Mouse (Mus musculus) left cerebral cortex, adult 2 months (tissue): ENCODE measurements around the gene Car12. TPM values are rescaled to one million over a fixed set of nuclear protein-coding genes. Genes with fewer than 3 reads are reported as not detected.
"Not testable (repeated sequence)": the region's sequence is repeated elsewhere in the genome, so short reads cannot be mapped to it uniquely, and the experiment has no call there.

Experiments
- DNase-seq, 2 experiments: peaks; one replicate each; pipeline ENCODE4 v3.0.0; 2021 to 2022; ENCODE audit warnings: low spot score in 2 of 2, mixed read lengths in 1 of 2; ENCODE audit errors: extremely low spot score in 1 of 2
- H3K27ac ChIP-seq: fragments of 200-600 bp; 2 replicates; pipeline ENCODE4 v1.8.1; 2022
- H3K4me3 ChIP-seq: fragments of 200-600 bp; 2 replicates; pipeline ENCODE4 v1.8.1; 2022
- CTCF ChIP-seq: fragments of 200-600 bp; IDR thresholded peaks from 2 replicates; pipeline ENCODE4 v1.8.1; 2022; ENCODE audit warnings: antibody characterized with exemption, mild to moderate bottlenecking, moderate library complexity
- intact Hi-C: fragments of 180-260 bp; cut with DNase I; formaldehyde crosslinking; loops from one replicate; pipeline ENCODE4 v1.15.1; 2025
- total RNA-seq, 2 experiments: library from RNA; stranded (reverse); gene quantifications; 2 replicates each; pipeline ENCODE4 v1.2.3; 2021

Car12 gene
- total RNA-seq, 2 experiments from 2014 or later, result 17.4 to 19.2 TPM

- Histone ChIP-seq H3K4me3 (no peak overlapping the region), H3K27ac (no peak overlapping the region)
- no peak for DNase-seq
- TF ChIP-seq CTCF, result no peak
- intact Hi-C loops, result no loop called here
Observed at GRCm38 (mm10) chr9:66736016-66736415, 22.5 kb downstream of the Car12 start.

DNA sequence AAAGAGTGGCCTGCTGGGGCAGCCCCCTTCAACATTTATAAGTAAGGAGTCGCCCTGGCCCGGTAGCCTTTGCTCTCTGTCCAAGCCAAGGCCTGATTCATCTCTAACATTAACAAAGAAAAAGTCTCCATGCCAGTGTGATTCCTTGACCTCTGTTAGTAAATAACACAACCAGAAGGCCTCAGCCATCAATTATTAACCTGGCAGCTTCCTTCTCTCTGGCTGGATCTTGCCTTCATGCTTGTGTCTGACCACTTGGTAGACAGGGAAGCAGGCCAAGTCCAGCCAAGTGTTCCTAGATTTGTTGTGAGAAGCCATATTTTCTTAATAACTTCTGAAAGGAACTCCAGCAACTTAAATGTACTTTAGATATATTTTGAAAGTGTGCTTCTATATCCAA, 23.1 kb downstream of the Car12 start:
- no peak overlapping the region for H3K4me3 ChIP-seq
- no peak overlapping the region for H3K27ac ChIP-seq
- DNase-seq, result no peak
- TF ChIP-seq CTCF, result no peak
- intact Hi-C loops, result no loop called here

DNA sequence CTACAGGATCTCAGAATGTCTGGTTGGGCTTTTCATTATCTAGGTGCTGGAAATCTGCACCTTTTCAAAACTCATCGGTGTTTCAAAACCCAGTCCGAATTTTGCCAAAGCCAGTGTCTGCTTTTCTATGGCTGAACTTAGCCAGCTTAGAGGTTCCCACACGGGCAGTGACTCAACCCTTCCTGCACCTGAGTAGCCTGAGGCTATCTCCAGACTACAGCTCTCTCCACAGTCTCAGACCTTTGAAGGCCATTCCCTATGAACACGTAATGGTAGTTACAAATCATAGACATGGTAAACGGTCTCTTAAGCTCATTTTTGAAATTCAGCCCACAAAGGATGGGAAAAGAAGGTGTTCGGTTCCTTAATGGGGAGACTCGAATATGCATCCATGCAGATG, 26.0 kb downstream of the Car12 start:
- Histone ChIP-seq H3K4me3 (no peak overlapping the region), H3K27ac (no peak overlapping the region)
- no peak for DNase-seq
- intact Hi-C loops, result no loop called here
- TF ChIP-seq CTCF, result no peak

DNA sequence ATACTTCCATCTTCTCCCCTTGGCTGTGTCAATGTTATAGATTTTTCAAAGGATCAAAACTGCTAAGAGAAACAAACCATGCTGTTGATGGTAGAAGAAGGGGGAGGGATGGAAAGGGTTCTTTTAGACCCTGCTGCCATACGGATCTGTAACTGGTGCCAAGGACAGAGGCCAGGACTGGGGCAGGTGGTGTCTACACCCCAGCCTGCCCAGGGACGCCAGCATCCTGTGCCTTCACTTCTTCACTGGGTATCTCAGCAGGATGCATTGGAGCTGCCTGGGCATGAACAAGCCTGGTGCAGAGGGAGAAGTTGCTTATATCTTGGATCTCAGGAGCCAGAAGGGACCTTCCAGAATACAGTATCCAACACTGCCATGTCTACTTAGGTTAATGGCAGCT, 31.0 kb downstream of the Car12 start:
- no peak for DNase-seq
- intact Hi-C loops, result no loop called here
- no peak for TF ChIP-seq CTCF
- Histone ChIP-seq H3K27ac (no peak overlapping the region), H3K4me3 (no peak overlapping the region)

DNA sequence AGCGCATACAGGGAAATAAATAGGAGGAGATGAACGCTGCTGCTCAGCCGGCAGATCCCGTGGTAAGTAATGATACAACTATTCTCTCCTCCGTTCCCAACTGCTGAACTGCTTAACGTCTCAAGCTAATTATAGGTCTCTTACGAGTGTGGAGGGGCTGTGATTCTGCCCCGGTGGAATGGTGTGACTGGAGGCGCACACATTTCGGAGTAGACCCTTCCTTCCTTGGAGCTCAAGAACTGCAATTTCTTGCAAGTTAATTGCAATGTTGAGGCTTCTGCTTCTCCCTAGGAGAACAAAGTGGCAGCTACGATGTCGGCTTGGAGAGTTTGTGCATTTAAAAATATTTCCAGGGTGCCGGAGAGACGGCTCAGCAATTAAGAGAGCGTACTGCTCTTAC, 34.9 kb downstream of the Car12 start:
- intact Hi-C loops, result no loop called here
- Histone ChIP-seq H3K27ac (0 out of 2 replicates have a peak overlapping the region, but pooled peaks have one; percentile 24), H3K4me3 (peak overlapping the region; percentile 30; the same call in 1 of the 2 replicates)
- peak in 1 of 2 experiments; percentile 21 for DNase-seq
- no peak for TF ChIP-seq CTCF

DNA sequence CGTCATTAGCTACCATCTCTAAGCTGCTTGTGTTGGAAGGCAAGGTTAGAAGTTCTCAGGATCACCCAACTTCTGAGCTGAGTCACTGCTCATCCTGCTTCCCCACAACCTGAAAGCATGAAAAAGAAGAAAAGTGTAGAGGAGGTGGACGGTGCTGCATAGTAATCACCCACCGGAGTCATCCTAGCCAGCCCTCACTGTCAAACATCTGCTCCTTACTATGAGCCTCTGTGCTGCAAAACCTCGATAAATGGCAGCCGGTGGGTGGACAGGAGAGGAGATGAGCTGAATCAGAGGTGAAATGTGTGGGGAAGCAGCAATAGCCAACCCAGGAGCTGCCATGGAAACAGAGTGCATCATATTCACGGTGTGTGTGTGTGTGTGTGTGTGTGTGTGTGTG, 39.4 kb downstream of the Car12 start:
- TF ChIP-seq CTCF, result no peak
- Histone ChIP-seq H3K4me3 (no peak overlapping the region), H3K27ac (no peak overlapping the region)
- intact Hi-C loops, result no loop called here
- DNase-seq, result peak; percentile 32 to 57

- H3K4me3 ChIP-seq, result no peak overlapping the region
- H3K27ac ChIP-seq, result no peak overlapping the region
- intact Hi-C loops, result no loop called here
- TF ChIP-seq CTCF, result no peak
- DNase-seq, result no peak
Observed at GRCm38 (mm10) chr9:66760991-66761390, 47.5 kb downstream of the Car12 start.

DNA sequence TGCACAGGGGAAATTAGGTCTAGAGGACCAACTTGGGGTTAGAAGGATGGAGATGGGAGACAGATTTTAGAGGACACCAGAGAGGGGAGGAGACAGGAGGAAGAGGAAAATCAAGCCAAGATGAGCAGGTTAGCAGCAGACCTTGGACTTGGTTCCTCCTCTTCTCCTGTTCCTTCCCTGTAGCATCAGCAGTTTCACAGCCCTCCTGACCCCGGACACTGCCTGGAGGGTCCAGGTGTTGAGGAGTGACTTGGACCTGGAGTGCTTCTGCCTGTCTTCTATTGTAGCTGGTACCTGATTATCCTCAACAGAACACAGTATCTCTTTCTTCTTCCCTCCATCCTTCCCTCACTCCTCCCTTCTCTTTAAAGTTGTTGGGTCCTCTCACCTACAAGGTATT, 55.2 kb downstream of the Car12 start:
- intact Hi-C loops, result no loop called here
- H3K27ac ChIP-seq, result no peak overlapping the region
- TF ChIP-seq CTCF, result no peak
- no peak overlapping the region for H3K4me3 ChIP-seq
- no peak for DNase-seq

- Histone ChIP-seq H3K4me3 (no peak overlapping the region), H3K27ac (no peak overlapping the region)
- intact Hi-C loops, result no loop called here
- no peak for DNase-seq
- TF ChIP-seq CTCF, result no peak
Observed at GRCm38 (mm10) chr9:66769275-66769674, 55.8 kb downstream of the Car12 start.

- DNase-seq, result no peak
- H3K4me3 ChIP-seq, result no peak overlapping the region
- intact Hi-C loops, result loop anchor here (5.0 kb wide), 1 partner anchor 63 kb away; no protein-coding TSS in a partner anchor
- no peak overlapping the region for H3K27ac ChIP-seq
- TF ChIP-seq CTCF, result no peak
Observed at GRCm38 (mm10) chr9:66770701-66771100, 57.2 kb downstream of the Car12 start.

GRCm38 (mm10) chr9:66784552-66784951, 71.1 kb downstream of the Car12 start:
- TF ChIP-seq CTCF, result peak; percentile 26
- H3K4me3 ChIP-seq, H3K27ac ChIP-seq, intact Hi-C loops, DNase-seq: not testable (repeated sequence)

DNA sequence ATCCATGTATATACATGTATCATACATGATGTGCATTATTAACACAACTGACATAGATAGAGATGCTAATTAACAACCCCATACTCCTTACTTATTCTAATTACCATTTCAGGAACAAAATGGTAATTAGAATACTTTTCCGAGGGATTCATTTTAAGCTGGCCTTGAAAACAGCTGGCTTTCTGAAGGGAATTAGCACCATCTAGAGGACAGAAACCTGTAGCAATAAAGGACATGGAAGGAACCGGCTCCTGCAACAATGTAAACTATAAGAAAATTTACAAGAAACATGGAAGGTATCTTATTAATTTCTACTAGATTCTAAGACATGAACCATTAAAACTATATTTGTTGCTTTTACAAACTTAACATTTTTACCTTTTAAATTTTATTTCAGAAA, 74.3 kb downstream of the Car12 start:
- peak; percentile 84 for TF ChIP-seq CTCF
- intact Hi-C loops, result loop anchor here (1.0 to 2.0 kb wide), 2 partner anchors 81 to 142 kb away; no protein-coding TSS in a partner anchor
- no peak for DNase-seq
- Histone ChIP-seq H3K4me3 (no peak overlapping the region), H3K27ac (no peak overlapping the region)

- no peak for TF ChIP-seq CTCF
- intact Hi-C loops, result loop anchor here (1.0 to 5.0 kb wide), 3 partner anchors 203 to 282 kb away; partner anchors contain the start of gene Usp3
Observed at GRCm38 (mm10) chr9:66794629-66795463, 81.4 kb downstream of the Car12 start.

More at GRCm38 (mm10) chr9:66794629-66795463, 81.4 kb downstream of the Car12 start:
- no peak for DNase-seq
- Histone ChIP-seq H3K27ac (peak overlapping the region; percentile 88), H3K4me3 (peak overlapping the region; percentile 78)
